Mouse (Mus musculus) inflammation-experienced regulatory T-cells (primary cell): ENCODE measurements around the gene Syt17. TPM values are rescaled to one million over a fixed set of nuclear protein-coding genes. Genes with fewer than 3 reads are reported as not detected.

Source experiments
- polyA plus RNA-seq, 2 experiments: library from polyadenylated mRNA; unstranded; fragments of 100-300 nt; shearing (Covaris generic); gene quantifications; one replicate each; pipeline ENCODE4 v1.2.1; 2017

Syt17 gene
- polyA plus RNA-seq: 1 to 10 TPM in 1 of 2 experiments, under 1 TPM in 1; 0.84 to 1.5 TPM

GRCm38 (mm10) chr7:118448134-118448967, at the start of gene Syt17:
Gene Syt17 (minus strand): TSS chr7:118448222.

GRCm38 (mm10) chr7:118491431-118492147, 43.6 kb upstream of the Syt17 start, which contains the start of gene Itpripl2:
Gene Itpripl2 (minus strand): TSS chr7:118491975.

Other genes starting within 250 kb of the Syt17 start
- gene Smg1, start 204.6 kb downstream of the Syt17 start, polyA plus RNA-seq: 10 to 100 TPM; 31.1 to 42.6 TPM
- 1 to 10 TPM in 1 of 2 experiments, under 1 TPM in 1; 0.31 to 1.1 TPM for gene Itpripl2, start 43.8 kb upstream of the Syt17 start, polyA plus RNA-seq
- 10 to 100 TPM in 1 of 2 experiments, 1 to 10 TPM in 1; 9.6 to 13.9 TPM for gene Coq7, start 85.1 kb upstream of the Syt17 start, polyA plus RNA-seq
- gene Tmc7, start 136.5 kb upstream of the Syt17 start, polyA plus RNA-seq: under 1 TPM; 0.04 to 0.62 TPM
- under 1 TPM; 0.31 to 0.64 TPM for gene Tmc5, start 149.1 kb upstream of the Syt17 start, polyA plus RNA-seq